Mouse (Mus musculus): Measurements from ENCODE around the gene Gm47791. TPM values are rescaled to one million over a fixed set of nuclear protein-coding genes. Genes with fewer than 3 reads are reported as not detected.

Gene Gm47791
- polyA plus RNA-seq, 1 experiment = not detected

- DNase-seq (ENCODE audit: low read depth) = peak; percentile 57
- TF ChIP-seq POLR2A (IDR thresholded peaks at IDR 0.05; ENCODE audit: borderline replicate concordance, extremely low read depth, insufficient read depth, insufficient read length, poor library complexity, severe bottlenecking) = no peak
- no peak for TF ChIP-seq CTCF (IDR thresholded peaks at IDR 0.05; ENCODE audit: borderline replicate concordance, extremely low read depth, insufficient read depth, insufficient read length)
Measured at GRCm38 (mm10) chr1:82801105-82801783, 30.2 kb upstream of the Gm47791 start.

- TF ChIP-seq POLR2A (IDR thresholded peaks at IDR 0.05; ENCODE audit: borderline replicate concordance, extremely low read depth, insufficient read depth, insufficient read length, poor library complexity, severe bottlenecking) = no peak
- no peak for TF ChIP-seq CTCF (IDR thresholded peaks at IDR 0.05; ENCODE audit: borderline replicate concordance, extremely low read depth, insufficient read depth, insufficient read length)
- DNase-seq (ENCODE audit: low read depth) = no peak
Measured at GRCm38 (mm10) chr1:82798922-82799321, 27.9 kb upstream of the Gm47791 start.

GRCm38 (mm10) chr1:82798304-82798703 lies 27.3 kb upstream of the Gm47791 start:
- no peak for DNase-seq (ENCODE audit: low read depth)
- TF ChIP-seq POLR2A (IDR thresholded peaks at IDR 0.05; ENCODE audit: borderline replicate concordance, extremely low read depth, insufficient read depth, insufficient read length, poor library complexity, severe bottlenecking) (no peak), CTCF (IDR thresholded peaks at IDR 0.05; ENCODE audit: borderline replicate concordance, extremely low read depth, insufficient read depth, insufficient read length) (no peak)

- no peak for TF ChIP-seq CTCF (IDR thresholded peaks at IDR 0.05; ENCODE audit: borderline replicate concordance, extremely low read depth, insufficient read depth, insufficient read length)
- TF ChIP-seq POLR2A (IDR thresholded peaks at IDR 0.05; ENCODE audit: borderline replicate concordance, extremely low read depth, insufficient read depth, insufficient read length, poor library complexity, severe bottlenecking) = no peak
- DNase-seq (ENCODE audit: low read depth) = no peak
Measured at GRCm38 (mm10) chr1:82797088-82797487, 26.0 kb upstream of the Gm47791 start.

GRCm38 (mm10) chr1:82795702-82796443 lies 24.8 kb upstream of the Gm47791 start:
- TF ChIP-seq CTCF (IDR thresholded peaks at IDR 0.05; ENCODE audit: borderline replicate concordance, extremely low read depth, insufficient read depth, insufficient read length) (no peak), POLR2A (IDR thresholded peaks at IDR 0.05; ENCODE audit: borderline replicate concordance, extremely low read depth, insufficient read depth, insufficient read length, poor library complexity, severe bottlenecking) (no peak)
- DNase-seq (ENCODE audit: low read depth) = no peak

GRCm38 (mm10) chr1:82795211-82795610 lies 24.2 kb upstream of the Gm47791 start:
- TF ChIP-seq POLR2A (IDR thresholded peaks at IDR 0.05; ENCODE audit: borderline replicate concordance, extremely low read depth, insufficient read depth, insufficient read length, poor library complexity, severe bottlenecking) (no peak), CTCF (IDR thresholded peaks at IDR 0.05; ENCODE audit: borderline replicate concordance, extremely low read depth, insufficient read depth, insufficient read length) (no peak)
- no peak for DNase-seq (ENCODE audit: low read depth)

GRCm38 (mm10) chr1:82793986-82794385 lies 22.9 kb upstream of the Gm47791 start:
- no peak for TF ChIP-seq POLR2A (IDR thresholded peaks at IDR 0.05; ENCODE audit: borderline replicate concordance, extremely low read depth, insufficient read depth, insufficient read length, poor library complexity, severe bottlenecking)
- no peak for TF ChIP-seq CTCF (IDR thresholded peaks at IDR 0.05; ENCODE audit: borderline replicate concordance, extremely low read depth, insufficient read depth, insufficient read length)
- peak; percentile 62 for DNase-seq (ENCODE audit: low read depth)

- DNase-seq (ENCODE audit: low read depth) = no peak
- no peak for TF ChIP-seq POLR2A (IDR thresholded peaks at IDR 0.05; ENCODE audit: borderline replicate concordance, extremely low read depth, insufficient read depth, insufficient read length, poor library complexity, severe bottlenecking)
- no peak for TF ChIP-seq CTCF (IDR thresholded peaks at IDR 0.05; ENCODE audit: borderline replicate concordance, extremely low read depth, insufficient read depth, insufficient read length)
Measured at GRCm38 (mm10) chr1:82793110-82793509, 22.1 kb upstream of the Gm47791 start.

- no peak for DNase-seq (ENCODE audit: low read depth)
- TF ChIP-seq POLR2A (IDR thresholded peaks at IDR 0.05; ENCODE audit: borderline replicate concordance, extremely low read depth, insufficient read depth, insufficient read length, poor library complexity, severe bottlenecking) (no peak), CTCF (IDR thresholded peaks at IDR 0.05; ENCODE audit: borderline replicate concordance, extremely low read depth, insufficient read depth, insufficient read length) (no peak)
Measured at GRCm38 (mm10) chr1:82792238-82792637, 21.2 kb upstream of the Gm47791 start.

- peak; percentile 90 for DNase-seq (ENCODE audit: low read depth)
- TF ChIP-seq CTCF (IDR thresholded peaks at IDR 0.05; ENCODE audit: borderline replicate concordance, extremely low read depth, insufficient read depth, insufficient read length) (no peak), POLR2A (IDR thresholded peaks at IDR 0.05; ENCODE audit: borderline replicate concordance, extremely low read depth, insufficient read depth, insufficient read length, poor library complexity, severe bottlenecking) (no peak)
Measured at GRCm38 (mm10) chr1:82791105-82791504, 20.1 kb upstream of the Gm47791 start.

GRCm38 (mm10) chr1:82788070-82788469 lies 17.0 kb upstream of the Gm47791 start:
- DNase-seq (ENCODE audit: low read depth) = peak; percentile 83
- no peak for TF ChIP-seq CTCF (IDR thresholded peaks at IDR 0.05; ENCODE audit: borderline replicate concordance, extremely low read depth, insufficient read depth, insufficient read length)
- no peak for TF ChIP-seq POLR2A (IDR thresholded peaks at IDR 0.05; ENCODE audit: borderline replicate concordance, extremely low read depth, insufficient read depth, insufficient read length, poor library complexity, severe bottlenecking)

Data from brain, embryonic 14.5 days (tissue).